Mouse (Mus musculus) midbrain, embryonic 12.5 days (tissue): ENCODE results near the gene Gm20708. TPM values are rescaled to one million over a fixed set of nuclear protein-coding genes. Genes with fewer than 3 reads are reported as not detected.

Experiments used
- ATAC-seq: fragments of 200-750 bp; cut with Nextera tagmentation; 2 replicates; pipeline ENCODE4 v1.8.0; 2017; ENCODE audit warnings: low read depth, moderate TSS enrichment, moderate library complexity; ENCODE audit not compliant: low FRiP score
- H3K27ac ChIP-seq: fragments of 300-500 bp; sonication (generic); replicated peaks from 2 replicates; pipeline ENCODE4 v1.5.1; 2016; ENCODE audit warnings: mild to moderate bottlenecking
- H3K27me3 ChIP-seq: fragments of 300-500 bp; sonication (generic); 2 replicates; pipeline ENCODE4 v1.6.1; 2016; ENCODE audit warnings: mild to moderate bottlenecking
- H3K36me3 ChIP-seq: fragments of 300-500 bp; sonication (generic); 2 replicates; pipeline ENCODE4 v1.6.1; 2016
- H3K4me1 ChIP-seq: fragments of 300-500 bp; sonication (generic); 2 replicates; pipeline ENCODE4 v1.6.1; 2016
- H3K4me2 ChIP-seq: fragments of 300-500 bp; sonication (generic); replicated peaks from 2 replicates; pipeline ENCODE4 v1.6.1; 2016; ENCODE audit warnings: mild to moderate bottlenecking, moderate library complexity
- H3K4me3 ChIP-seq: fragments of 300-500 bp; sonication (generic); 2 replicates; pipeline ENCODE4 v1.5.1; 2016; ENCODE audit warnings: mild to moderate bottlenecking
- H3K9ac ChIP-seq: fragments of 300-500 bp; sonication (generic); replicated peaks from 2 replicates; pipeline ENCODE4 v1.6.1; 2016; ENCODE audit warnings: mild to moderate bottlenecking, moderate library complexity
- H3K9me3 ChIP-seq: fragments of 300-500 bp; sonication (generic); 2 replicates; pipeline ENCODE4 v1.6.1; 2016; ENCODE audit warnings: mild to moderate bottlenecking
- WGBS: fragments of 180-500 bp; shearing (Covaris S2); methylation state at CpG from one replicate; pipeline ENCODE4 v1.1.7; 2016; 5-methylcytosine and 5-hydroxymethylcytosine counted together
- polyA plus RNA-seq: library from polyadenylated mRNA; unstranded; fragments of >200 nt; fragmentation: Nextera tagmentation; extraction: Ambion mirVana; gene quantifications from 2 replicates; pipeline ENCODE4 v1.2.1, GENCODE M21; 2016

Gm20708 gene
- 0.56 TPM in 1 of 2 replicates, not detected in the other for polyA plus RNA-seq

- Histone ChIP-seq H3K4me3 (peak within 1 kb of the TSS; percentile 78), H3K27ac (no peak within 1 kb of the TSS), H3K9ac (peak within 1 kb of the TSS; percentile 76), H3K4me1 (peaks cover 22% of the 10 kb centered on the region), H3K27me3 (peaks cover 25% of the 10 kb centered on the region; the same call in 1 of the 2 replicates), H3K9me3 (no peaks in the 10 kb centered on the region), H3K36me3 (peaks cover 9% of the 10 kb centered on the region; the same call in 1 of the 2 replicates), H3K4me2 (peak within 1 kb of the TSS; percentile 95)
- under 1% methylated on average over 73 of the region's 75 CpGs for WGBS
- ATAC-seq: peak; percentile 74
Measured at GRCm38 (mm10) chr11:117809407-117810311, at the start of gene Gm20708, which contains the start of gene Syngr2. Gm20708 (plus strand) TSS chr11:117809668. Syngr2 (plus strand) TSS chr11:117809668.

GRCm38 (mm10) chr11:117760374-117761119, 48.9 kb upstream of the Gm20708 start:
- WGBS: 94% methylated on average over 26 of the region's 26 CpGs
- no peak overlapping the region for H3K9ac ChIP-seq
- no peak overlapping the region for H3K4me2 ChIP-seq
- no peaks in the 10 kb centered on the region for H3K9me3 ChIP-seq
- no peak overlapping the region for H3K4me3 ChIP-seq
- no peak for ATAC-seq
- no peaks in the 10 kb centered on the region for H3K4me1 ChIP-seq
- H3K36me3 ChIP-seq: peaks cover 93% of the 10 kb centered on the region
- no peaks in the 10 kb centered on the region for H3K27me3 ChIP-seq
- no peak overlapping the region for H3K27ac ChIP-seq

GRCm38 (mm10) chr11:117761801-117762200, 47.7 kb upstream of the Gm20708 start:
- Histone ChIP-seq H3K36me3 (peaks cover 86% of the 10 kb centered on the region), H3K27ac (no peak overlapping the region), H3K4me2 (no peak overlapping the region), H3K27me3 (no peaks in the 10 kb centered on the region), H3K4me1 (no peaks in the 10 kb centered on the region), H3K9ac (no peak overlapping the region), H3K4me3 (no peak overlapping the region), H3K9me3 (no peaks in the 10 kb centered on the region)
- WGBS: 92% methylated on average over 13 of the region's 13 CpGs
- ATAC-seq: no peak

DNA sequence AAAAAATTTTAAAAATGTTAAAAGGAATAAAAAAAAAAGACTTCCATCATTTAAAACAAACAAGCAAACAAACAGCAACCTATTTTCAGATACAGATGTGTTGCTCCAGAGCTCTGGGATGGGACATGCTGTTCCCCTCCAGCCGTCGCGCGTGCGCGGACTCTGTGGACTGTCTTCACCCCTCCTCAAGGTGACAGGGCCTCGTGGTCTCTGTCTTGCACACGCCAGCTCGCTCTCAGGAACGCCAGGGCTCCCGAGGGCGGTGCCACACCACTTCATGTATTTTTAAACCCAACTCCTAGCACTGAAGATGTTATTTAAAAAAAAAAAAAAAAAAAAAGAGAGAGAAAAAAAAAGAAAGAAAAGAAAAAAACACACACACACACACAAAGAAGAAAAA, 47.2 kb upstream of the Gm20708 start:
- Histone ChIP-seq H3K9ac (no peak overlapping the region), H3K27ac (no peak overlapping the region), H3K4me2 (no peak overlapping the region), H3K4me3 (no peak overlapping the region), H3K27me3 (no peaks in the 10 kb centered on the region), H3K36me3 (peaks cover 81% of the 10 kb centered on the region), H3K9me3 (no peaks in the 10 kb centered on the region), H3K4me1 (no peaks in the 10 kb centered on the region)
- 89% methylated on average over 12 of the region's 12 CpGs for WGBS
- no peak for ATAC-seq

- Histone ChIP-seq H3K9me3 (no peaks in the 10 kb centered on the region), H3K27me3 (no peaks in the 10 kb centered on the region), H3K4me1 (0 out of 2 replicates have a peak, but pooled peaks cover under 1% of the 10 kb centered on the region), H3K27ac (no peak overlapping the region), H3K4me2 (no peak overlapping the region), H3K4me3 (no peak overlapping the region), H3K36me3 (peaks cover 60% of the 10 kb centered on the region), H3K9ac (no peak overlapping the region)
- ATAC-seq: no peak
- 94% methylated on average over 9 of the region's 9 CpGs for WGBS
Measured at GRCm38 (mm10) chr11:117764319-117764718, 45.1 kb upstream of the Gm20708 start.

DNA sequence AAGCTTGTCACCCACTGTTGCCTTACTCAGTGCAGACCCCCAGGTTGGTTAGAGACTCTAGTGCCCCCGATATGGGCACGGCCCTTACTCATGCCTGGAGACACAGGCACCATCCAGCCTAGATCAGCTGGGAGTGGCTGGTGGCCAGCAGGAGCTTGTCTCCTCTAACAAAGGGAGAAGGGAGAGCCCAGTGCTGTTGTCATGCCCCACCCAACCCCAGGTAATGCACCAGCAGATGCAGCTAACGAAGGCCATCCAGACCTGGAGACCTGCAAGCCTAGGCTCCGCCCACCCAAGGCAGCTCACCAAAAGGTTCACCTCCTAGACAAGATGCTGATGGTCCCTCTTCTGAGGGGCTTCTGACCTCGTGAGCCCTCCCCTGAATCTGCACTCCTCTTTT, 44.1 kb upstream of the Gm20708 start:
- WGBS: 93% methylated on average over 5 of the region's 5 CpGs
- H3K9ac ChIP-seq: no peak overlapping the region
- H3K36me3 ChIP-seq: peaks cover 50% of the 10 kb centered on the region
- no peaks in the 10 kb centered on the region for H3K27me3 ChIP-seq
- no peak overlapping the region for H3K27ac ChIP-seq
- 0 out of 2 replicates have a peak, but pooled peaks cover 9% of the 10 kb centered on the region for H3K4me1 ChIP-seq
- H3K4me3 ChIP-seq: no peak overlapping the region
- no peak overlapping the region for H3K4me2 ChIP-seq
- no peak for ATAC-seq
- H3K9me3 ChIP-seq: no peaks in the 10 kb centered on the region

- Histone ChIP-seq H3K27me3 (no peaks in the 10 kb centered on the region), H3K9me3 (no peaks in the 10 kb centered on the region), H3K4me2 (no peak overlapping the region), H3K27ac (no peak overlapping the region; the same call in 1 of the 2 replicates), H3K36me3 (peaks cover 41% of the 10 kb centered on the region), H3K4me1 (0 out of 2 replicates have a peak, but pooled peaks cover 9% of the 10 kb centered on the region), H3K4me3 (no peak overlapping the region), H3K9ac (no peak overlapping the region)
- ATAC-seq: no peak
- WGBS: 89% methylated on average over 3 of the region's 3 CpGs
Measured at GRCm38 (mm10) chr11:117766275-117766674, 43.2 kb upstream of the Gm20708 start.

DNA sequence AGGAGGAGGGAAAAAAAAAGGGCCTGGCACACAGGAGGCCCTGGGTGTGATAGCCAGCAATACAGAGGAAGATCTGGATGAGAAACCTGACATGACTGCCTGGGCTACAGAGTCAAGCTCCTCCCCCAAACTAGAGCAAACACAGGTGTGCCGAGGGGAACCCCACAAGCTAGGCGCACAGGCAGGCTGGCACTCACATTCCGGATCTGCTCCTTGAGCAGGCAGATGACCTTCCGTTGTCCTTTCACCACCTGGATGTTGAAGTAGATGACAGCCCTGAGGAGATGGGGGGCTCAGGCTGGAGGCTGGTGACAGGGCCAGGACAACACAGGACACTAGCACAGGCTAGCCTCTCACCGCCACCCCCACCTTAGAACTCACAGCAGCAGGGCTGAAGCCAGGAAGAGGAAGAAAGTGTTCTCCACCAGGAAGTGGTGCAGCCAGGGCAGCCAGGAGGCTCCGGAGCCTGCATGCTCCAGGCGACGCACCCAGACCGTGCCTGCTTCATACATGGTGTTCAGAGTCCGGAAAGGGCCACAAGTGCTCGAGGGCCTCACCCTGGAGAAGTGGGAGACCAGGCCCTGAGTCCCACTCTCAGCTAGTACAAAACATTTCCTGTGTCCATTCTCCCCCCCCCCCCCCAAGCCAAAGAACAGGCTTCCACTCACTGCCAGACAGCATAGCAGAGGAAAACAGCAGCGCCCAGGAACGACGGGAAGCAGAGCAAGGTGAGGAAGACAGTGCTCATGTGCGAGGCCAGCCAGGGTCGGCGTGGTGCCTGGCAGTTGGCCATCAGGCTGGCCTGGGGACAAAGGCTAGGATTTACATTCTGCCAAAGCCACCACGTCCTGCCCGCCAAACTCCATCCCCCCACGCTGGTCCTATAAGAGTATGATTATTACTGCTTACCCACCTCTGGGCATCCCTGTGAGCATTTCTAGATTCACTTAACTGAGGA, 40.5 kb upstream of the Gm20708 start:
- Histone ChIP-seq H3K9ac (no peak overlapping the region), H3K27me3 (no peaks in the 10 kb centered on the region), H3K4me1 (0 out of 2 replicates have a peak, but pooled peaks cover 9% of the 10 kb centered on the region), H3K9me3 (no peaks in the 10 kb centered on the region), H3K4me2 (no peak overlapping the region), H3K27ac (no peak overlapping the region), H3K4me3 (no peak overlapping the region), H3K36me3 (peaks cover 20% of the 10 kb centered on the region)
- ATAC-seq: no peak
- WGBS: 86% methylated on average over 20 of the region's 20 CpGs

- H3K9me3 ChIP-seq: no peaks in the 10 kb centered on the region
- H3K9ac ChIP-seq: no peak overlapping the region
- no peak for ATAC-seq
- 0 out of 2 replicates have a peak, but pooled peaks cover 9% of the 10 kb centered on the region for H3K4me1 ChIP-seq
- no peak overlapping the region for H3K4me2 ChIP-seq
- no peak overlapping the region for H3K4me3 ChIP-seq
- H3K36me3 ChIP-seq: peaks cover 14% of the 10 kb centered on the region
- WGBS: 86% methylated on average over 7 of the region's 7 CpGs
- H3K27ac ChIP-seq: no peak overlapping the region
- H3K27me3 ChIP-seq: no peaks in the 10 kb centered on the region
Measured at GRCm38 (mm10) chr11:117769683-117770047, 39.8 kb upstream of the Gm20708 start.

DNA sequence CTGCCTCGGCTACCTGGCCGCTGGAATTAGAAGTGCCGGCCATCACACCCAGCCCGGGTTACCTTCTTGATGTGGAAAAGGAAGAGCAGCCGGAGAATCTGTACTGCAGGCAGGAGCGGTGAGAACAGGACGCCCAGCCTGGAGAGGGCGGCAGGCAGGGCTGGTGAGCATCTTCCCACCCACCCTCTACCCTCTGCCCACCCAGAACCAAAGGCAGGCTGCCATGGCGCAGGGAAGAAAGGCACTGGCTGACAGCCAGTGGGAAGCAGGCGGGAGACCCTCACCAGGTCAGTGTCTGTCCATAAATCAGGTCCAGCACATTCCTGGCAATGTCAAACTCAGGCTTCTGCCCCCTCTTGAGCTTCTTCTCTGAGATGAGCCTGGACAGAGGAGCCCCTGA, 39.1 kb upstream of the Gm20708 start:
- H3K27me3 ChIP-seq: no peaks in the 10 kb centered on the region
- H3K36me3 ChIP-seq: peaks cover 6% of the 10 kb centered on the region; the same call in 1 of the 2 replicates
- H3K4me2 ChIP-seq: no peak overlapping the region
- H3K9me3 ChIP-seq: no peaks in the 10 kb centered on the region
- no peak overlapping the region for H3K9ac ChIP-seq
- ATAC-seq: no peak
- H3K27ac ChIP-seq: no peak overlapping the region
- 90% methylated on average over 10 of the region's 10 CpGs for WGBS
- H3K4me1 ChIP-seq: 0 out of 2 replicates have a peak, but pooled peaks cover 9% of the 10 kb centered on the region
- no peak overlapping the region for H3K4me3 ChIP-seq

DNA sequence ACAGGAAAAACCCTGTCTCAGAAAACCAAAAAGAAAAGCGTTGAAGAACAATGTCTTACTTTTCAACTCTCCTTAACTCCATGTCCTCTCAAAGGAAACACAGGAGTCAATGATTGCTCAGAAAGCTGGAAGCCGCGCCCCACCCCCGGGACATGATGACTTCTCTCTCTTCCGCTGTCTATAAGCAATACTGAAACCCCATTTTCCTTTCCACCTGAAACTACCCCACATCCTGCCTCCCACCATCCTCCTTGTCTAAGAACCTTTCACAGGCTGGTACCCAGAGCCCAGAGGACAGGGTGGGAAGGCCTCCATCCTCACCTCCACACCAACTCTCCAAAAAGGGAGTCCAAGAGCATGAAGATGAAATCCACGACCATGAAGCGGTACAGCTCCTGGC, 37.1 kb upstream of the Gm20708 start:
- Histone ChIP-seq H3K27ac (no peak overlapping the region), H3K4me2 (no peak overlapping the region), H3K27me3 (no peaks in the 10 kb centered on the region), H3K4me3 (no peak overlapping the region), H3K4me1 (0 out of 2 replicates have a peak, but pooled peaks cover 9% of the 10 kb centered on the region), H3K9ac (no peak overlapping the region), H3K9me3 (no peaks in the 10 kb centered on the region), H3K36me3 (no peaks in the 10 kb centered on the region)
- 93% methylated on average over 7 of the region's 7 CpGs for WGBS
- ATAC-seq: no peak
